Mouse (Mus musculus) effector memory CD4-positive, alpha-beta T cell, adult 7 months (primary cell): ENCODE results near the gene Myadml2. TPM values are rescaled to one million over a fixed set of nuclear protein-coding genes. Genes with fewer than 3 reads are reported as not detected.

Experiments used
- polyA plus RNA-seq: library from polyadenylated mRNA; unstranded; fragments of 100-300 nt; shearing (Covaris generic); gene quantifications from one replicate; pipeline ENCODE4 v1.2.1, GENCODE M21; 2017

Gene Myadml2
- polyA plus RNA-seq: not detected

GRCm38 (mm10) chr11:120648001-120648476 is at the start of gene Myadml2:
Myadml2 (minus strand) TSS chr11:120648158.

GRCm38 (mm10) chr11:120672687-120673593 is 25.0 kb upstream of the Myadml2 start, which contains the start of gene Aspscr1:
Aspscr1 (plus strand) TSS chr11:120672973.

GRCm38 (mm10) chr11:120661076-120661460 is 13.1 kb upstream of the Myadml2 start, which contains the start of gene Notum:
Notum (minus strand) TSS chr11:120661175.

GRCm38 (mm10) chr11:120643601-120643987 is 4.4 kb downstream of the Myadml2 start, which contains the start of gene Pycr1:
Pycr1 (minus strand) TSS chr11:120643769.

GRCm38 (mm10) chr11:120633520-120634343 is 14.2 kb downstream of the Myadml2 start, which contains the start of gene Mafg:
Mafg (minus strand) TSS chr11:120633600.

GRCm38 (mm10) chr11:120625152-120625775 is 22.7 kb downstream of the Myadml2 start, which contains the start of gene Sirt7:
Sirt7 (minus strand) TSS chr11:120625240.

GRCm38 (mm10) chr11:120617519-120618112 is 30.3 kb downstream of the Myadml2 start, which contains the start of gene Pcyt2:
Pcyt2 (minus strand) TSS chr11:120617936.

GRCm38 (mm10) chr11:120608241-120609034 is 39.5 kb downstream of the Myadml2 start, which contains the start of gene Npb:
Npb (plus strand) TSS chr11:120608477.

GRCm38 (mm10) chr11:120598283-120598989 is 49.5 kb downstream of the Myadml2 start, which contains the start of the genes Alyref and Anapc11:
Alyref (minus strand) TSS chr11:120598365.
Anapc11 (plus strand) TSS chr11:120598421.

Other genes starting within 250 kb of the Myadml2 start
- 50.4 TPM for gene Nploc4, start 210.4 kb downstream of the Myadml2 start, polyA plus RNA-seq
- gene Tspan10, start 205.5 kb downstream of the Myadml2 start, polyA plus RNA-seq: not detected
- 0.60 TPM for gene Pde6g, start 194.7 kb downstream of the Myadml2 start, polyA plus RNA-seq
- 3.9 TPM for gene Oxld1, start 190.1 kb downstream of the Myadml2 start, polyA plus RNA-seq
- gene Ccdc137, start 190.0 kb downstream of the Myadml2 start, polyA plus RNA-seq: 25.7 TPM
- 11.9 TPM for gene Arl16, start 180.6 kb downstream of the Myadml2 start, polyA plus RNA-seq
- gene Mrpl12, start 163.5 kb downstream of the Myadml2 start, polyA plus RNA-seq: 29.6 TPM
- gene Slc25a10, start 156.3 kb downstream of the Myadml2 start, polyA plus RNA-seq: 7.6 TPM
- gene Gcgr, start 117.5 kb downstream of the Myadml2 start, polyA plus RNA-seq: not detected
- gene Mcrip1, start 98.4 kb downstream of the Myadml2 start, polyA plus RNA-seq: 59.6 TPM
- gene Ppp1r27, start 97.0 kb downstream of the Myadml2 start, polyA plus RNA-seq: not detected
- 172 TPM for gene P4hb, start 74.9 kb downstream of the Myadml2 start, polyA plus RNA-seq
- 768 TPM for gene Arhgdia, start 66.5 kb downstream of the Myadml2 start, polyA plus RNA-seq
- 279 TPM for gene Alyref, start 49.8 kb downstream of the Myadml2 start, polyA plus RNA-seq
- 67.7 TPM for gene Anapc11, start 49.7 kb downstream of the Myadml2 start, polyA plus RNA-seq
- not detected for gene Npb, start 39.7 kb downstream of the Myadml2 start, polyA plus RNA-seq
- gene Pcyt2, start 30.2 kb downstream of the Myadml2 start, polyA plus RNA-seq: 135 TPM
- 155 TPM for gene Sirt7, start 22.9 kb downstream of the Myadml2 start, polyA plus RNA-seq
- 31.8 TPM for gene Mafg, start 14.6 kb downstream of the Myadml2 start, polyA plus RNA-seq
- 0.44 TPM for gene Pycr1, start 4.4 kb downstream of the Myadml2 start, polyA plus RNA-seq
- gene Notum, start 13.0 kb upstream of the Myadml2 start, polyA plus RNA-seq: not detected
- 111 TPM for gene Aspscr1, start 24.8 kb upstream of the Myadml2 start, polyA plus RNA-seq
- gene Cenpx, start 65.6 kb upstream of the Myadml2 start, polyA plus RNA-seq: 85.8 TPM
- 52.6 TPM for gene Lrrc45, start 65.8 kb upstream of the Myadml2 start, polyA plus RNA-seq
- not detected for gene Rac3, start 73.3 kb upstream of the Myadml2 start, polyA plus RNA-seq
- 5.4 TPM for gene Dcxr, start 79.1 kb upstream of the Myadml2 start, polyA plus RNA-seq
- not detected for gene Cbr2, start 84.0 kb upstream of the Myadml2 start, polyA plus RNA-seq
- 9.5 TPM for gene Hmga1b, start 114.6 kb upstream of the Myadml2 start, polyA plus RNA-seq
- 29.1 TPM for gene Rfng, start 136.0 kb upstream of the Myadml2 start, polyA plus RNA-seq
- 70.8 TPM for gene Gps1, start 136.1 kb upstream of the Myadml2 start, polyA plus RNA-seq
- gene Dus1l, start 148.2 kb upstream of the Myadml2 start, polyA plus RNA-seq: 42.8 TPM
- 39.2 TPM for gene Fasn, start 176.4 kb upstream of the Myadml2 start, polyA plus RNA-seq